Mouse (Mus musculus) small intestine, adult 2 months (tissue): ENCODE data around the gene Haus6.

Experiments used
- CTCF ChIP-seq: fragments of 200-500 bp; IDR thresholded peaks from 2 replicates; pipeline ENCODE4 v1.5.1; 2012; ENCODE audit warnings: low read depth, mild to moderate bottlenecking, control low read depth, inconsistent platforms, low read length, moderate library complexity, mixed read lengths; ENCODE audit not compliant: insufficient replicate concordance, insufficient read length; ENCODE audit errors: extremely low read depth
- POLR2A ChIP-seq: fragments of 200-500 bp; IDR thresholded peaks from 2 replicates; pipeline ENCODE4 v1.6.1; 2012; ENCODE audit warnings: low read depth, mild to moderate bottlenecking, control low read depth, inconsistent platforms, low read length, moderate library complexity

GRCm38 (mm10) chr4:86631831-86632230 is 20.0 kb upstream of the Haus6 start:
- TF ChIP-seq CTCF (no peak), POLR2A (no peak)
